Mouse (Mus musculus) left cerebral cortex, postnatal 25 days (tissue): ENCODE measurements around the gene Rras2. TPM values are rescaled to one million over a fixed set of nuclear protein-coding genes. Genes with fewer than 3 reads are reported as not detected.

ENCODE experiments used
- DNase-seq, 2 experiments: peaks; one replicate each; pipeline ENCODE4 v3.0.0; 2022; ENCODE audit warnings: low spot score in 2 of 2, mixed read lengths in 1 of 2
- intact Hi-C: fragments of 180-260 bp; cut with DNase I; formaldehyde crosslinking; loops from one replicate; pipeline ENCODE4 v1.15.1; 2025
- total RNA-seq, 2 experiments: library from RNA; stranded (reverse); gene quantifications; 2 replicates each; pipeline ENCODE4 v1.2.3; 2021

The Rras2 gene
- total RNA-seq, 2 experiments from 2014 or later: 21.0 to 24.6 TPM

DNA sequence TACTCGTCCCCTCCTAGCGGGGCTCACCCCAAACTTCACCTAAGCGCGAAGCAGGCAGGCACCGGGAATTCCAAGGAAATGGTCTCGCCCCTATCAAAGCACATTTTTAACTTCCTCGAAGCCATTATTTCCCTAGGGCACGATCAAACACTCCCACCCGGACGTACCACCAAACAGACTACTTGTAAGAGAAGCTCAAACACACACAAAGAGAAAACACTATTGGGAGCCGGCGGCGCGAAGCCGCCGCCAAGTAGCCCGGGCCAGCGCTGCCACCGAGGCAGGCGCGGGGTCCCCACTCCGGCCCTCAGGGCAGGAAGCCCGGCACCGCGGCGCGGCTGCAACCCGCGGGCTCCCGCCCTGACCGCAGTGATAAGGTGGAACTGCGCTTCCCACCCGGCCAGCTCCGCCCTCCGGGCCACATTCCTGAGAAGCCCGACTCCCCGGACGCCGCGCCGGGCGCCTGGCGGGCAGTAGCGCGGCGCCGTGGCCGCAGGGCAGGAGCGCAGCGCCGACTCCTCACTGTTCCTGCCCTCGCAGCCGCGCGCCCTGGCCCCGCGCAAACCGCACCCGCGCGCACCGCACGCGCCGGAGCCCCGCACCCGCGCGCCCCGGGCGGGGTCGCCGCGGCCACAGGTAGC, 750 bp downstream of the Rras2 start:
- DNase-seq: peak in 1 of 2 experiments; percentile 37
- intact Hi-C loops: loop anchor here (5.0 to 10.0 kb wide), 2 partner anchors 50 to 98 kb away; no protein-coding TSS in a partner anchor

DNA sequence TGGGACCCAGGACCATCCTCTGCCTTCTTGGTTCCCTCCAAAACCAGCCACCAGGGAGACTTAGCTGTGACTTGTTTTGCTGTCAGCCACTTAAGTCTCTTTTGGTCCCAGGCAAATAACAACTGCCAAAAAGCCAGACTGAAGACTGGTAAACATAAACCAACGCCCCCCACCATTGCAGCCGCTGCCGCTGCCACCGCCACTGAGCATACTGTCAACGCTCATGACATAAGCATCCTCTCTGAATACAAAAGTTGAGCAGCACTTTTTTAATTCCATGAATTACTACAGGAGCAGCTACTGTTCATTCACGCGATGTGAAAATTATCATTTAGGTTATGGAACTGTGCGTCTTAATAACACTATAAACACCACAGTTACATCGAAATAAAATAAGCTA, 1.6 kb downstream of the Rras2 start:
- intact Hi-C loops: loop anchor here (5.0 to 10.0 kb wide), 2 partner anchors 49 to 99 kb away; no protein-coding TSS in a partner anchor
- DNase-seq: no peak

DNA sequence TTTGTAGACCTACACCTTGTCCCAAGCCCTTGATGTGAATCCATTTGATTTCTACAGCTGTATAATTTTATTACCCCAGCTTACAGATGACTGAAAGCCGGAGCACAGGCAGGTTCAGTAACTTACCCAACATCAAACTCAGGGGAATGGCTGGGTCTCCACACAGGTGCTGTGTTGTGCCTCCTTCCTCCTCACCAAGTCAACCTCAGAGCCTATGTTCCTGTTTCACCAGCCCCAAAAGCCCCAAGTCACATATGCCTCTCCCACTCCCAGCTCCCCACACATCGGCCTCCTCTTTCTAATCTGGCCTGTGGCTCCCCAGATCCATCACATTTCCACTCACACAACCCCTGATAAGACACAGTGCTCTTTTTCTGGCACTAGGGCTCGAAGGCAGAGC, 2.6 kb downstream of the Rras2 start:
- intact Hi-C loops: loop anchor here (5.0 to 10.0 kb wide), 2 partner anchors 48 to 100 kb away; no protein-coding TSS in a partner anchor
- DNase-seq: no peak

DNA sequence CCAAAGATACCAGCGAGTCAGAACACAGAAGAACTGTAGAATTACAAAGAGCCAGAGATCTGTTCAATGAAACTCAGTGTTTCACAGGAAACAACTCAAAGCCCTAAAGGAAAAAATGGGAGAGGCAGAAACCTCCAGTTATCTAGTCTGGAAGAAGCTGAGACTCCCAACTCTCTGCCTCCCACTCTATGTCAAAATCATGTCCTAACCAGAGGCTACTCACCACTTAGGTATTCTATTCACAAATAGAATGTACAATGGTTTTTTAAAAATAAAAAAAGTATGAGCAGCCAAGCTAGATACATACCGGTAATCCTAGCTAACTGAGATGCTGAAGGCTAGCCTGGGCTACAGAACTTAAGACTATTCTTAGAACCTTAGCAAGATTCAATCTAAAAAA, 3.3 kb downstream of the Rras2 start:
- DNase-seq: no peak
- intact Hi-C loops: loop anchor here (10.0 kb wide), 1 partner anchor 101 kb away; no protein-coding TSS in a partner anchor

DNA sequence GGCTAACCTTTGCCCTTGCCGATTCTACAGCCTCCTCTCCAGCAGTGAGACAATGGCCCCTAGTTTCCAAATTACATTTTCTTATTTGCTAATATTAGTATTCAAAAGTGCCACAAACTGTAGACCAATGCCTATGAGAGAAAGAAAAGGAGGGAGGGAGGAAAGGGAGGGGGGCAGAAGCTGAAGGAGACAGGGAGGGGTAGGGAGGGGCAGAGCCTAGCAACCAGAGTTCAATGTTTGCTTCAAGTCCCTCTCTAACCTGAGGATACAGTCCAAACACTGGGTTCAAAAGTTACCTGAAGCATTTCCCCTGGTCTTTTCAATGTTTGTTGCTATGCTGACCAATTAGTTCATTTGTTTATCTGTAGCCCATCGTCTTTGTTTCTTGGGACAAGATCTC, 7.1 kb downstream of the Rras2 start:
- intact Hi-C loops: loop anchor here (10.0 kb wide), 1 partner anchor 104 kb away; no protein-coding TSS in a partner anchor

DNA sequence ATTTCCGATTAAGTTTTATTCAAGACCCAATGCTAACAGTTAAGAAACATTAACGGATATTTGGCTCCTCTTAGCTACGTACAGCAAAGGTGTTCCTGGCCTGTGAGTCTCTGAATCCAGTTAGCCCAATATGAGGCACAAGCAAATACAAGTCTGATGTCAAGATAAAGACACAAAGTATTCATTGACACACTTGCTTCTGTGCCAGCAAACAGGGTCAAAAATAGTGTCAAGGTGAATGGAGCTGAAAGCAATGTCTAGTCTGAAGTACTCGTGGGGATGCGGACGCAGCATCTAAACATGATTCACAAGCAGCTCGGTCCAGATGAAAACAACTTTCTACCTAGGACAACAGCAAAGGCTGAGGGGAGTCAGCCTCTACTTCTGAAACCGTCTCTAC, 11.7 kb downstream of the Rras2 start:
- intact Hi-C loops: no loop called here
- DNase-seq: no peak

More for the DNA sequence above, 7.1 kb downstream of the Rras2 start:
- no peak for DNase-seq

DNA sequence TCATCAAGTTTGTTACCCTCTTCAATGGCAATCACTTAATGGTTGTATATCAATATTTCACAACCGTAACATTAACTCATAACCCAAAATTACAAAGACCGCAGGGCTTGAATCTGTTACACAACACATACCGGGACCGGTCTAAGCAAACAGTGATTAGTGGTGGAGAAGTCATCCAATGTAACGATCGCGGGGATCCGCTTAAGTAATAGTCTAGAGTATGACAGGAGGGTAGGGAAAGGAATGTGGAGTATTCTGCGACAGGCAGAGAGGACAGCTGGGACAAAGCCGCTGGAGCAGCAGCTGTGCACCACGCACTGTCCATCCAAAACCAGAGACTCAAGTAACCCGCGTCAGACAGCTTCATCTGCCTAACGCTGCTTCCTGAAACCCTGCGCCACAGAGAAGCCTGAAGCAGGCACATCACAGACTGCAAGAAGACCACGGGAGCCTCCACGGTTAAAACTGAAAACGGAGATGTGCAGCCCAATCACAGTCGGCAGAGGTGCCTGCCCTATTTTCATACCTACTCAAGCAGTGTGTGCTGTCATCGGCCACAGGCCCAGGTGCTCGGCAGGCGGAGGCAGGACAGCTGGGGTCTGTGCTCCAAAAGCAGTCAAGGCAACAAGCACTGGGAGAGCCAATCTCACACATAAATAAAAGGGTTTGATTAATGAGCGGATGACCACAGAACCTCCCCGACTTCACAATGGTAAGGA, 13.8 kb downstream of the Rras2 start:
- intact Hi-C loops: no loop called here
- no peak for DNase-seq

DNA sequence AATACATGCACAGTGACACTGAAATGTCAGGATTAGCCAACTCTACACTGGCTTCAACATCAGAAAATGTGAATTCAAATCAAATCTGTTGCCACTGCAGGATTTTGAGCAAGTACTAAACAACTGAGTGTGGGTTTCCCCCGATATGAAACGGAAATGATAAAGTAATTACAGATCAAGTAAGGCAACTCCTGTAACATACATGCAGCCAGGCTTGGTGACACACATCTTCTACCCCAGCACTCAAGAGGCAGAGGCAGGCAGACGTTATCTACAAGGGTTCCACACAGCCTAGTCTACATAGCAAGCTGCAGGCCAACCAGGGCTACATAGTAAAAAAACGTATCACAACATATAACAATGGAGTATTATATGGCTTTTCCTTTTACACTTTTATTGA, 14.4 kb downstream of the Rras2 start:
- DNase-seq: no peak
- intact Hi-C loops: no loop called here

DNA sequence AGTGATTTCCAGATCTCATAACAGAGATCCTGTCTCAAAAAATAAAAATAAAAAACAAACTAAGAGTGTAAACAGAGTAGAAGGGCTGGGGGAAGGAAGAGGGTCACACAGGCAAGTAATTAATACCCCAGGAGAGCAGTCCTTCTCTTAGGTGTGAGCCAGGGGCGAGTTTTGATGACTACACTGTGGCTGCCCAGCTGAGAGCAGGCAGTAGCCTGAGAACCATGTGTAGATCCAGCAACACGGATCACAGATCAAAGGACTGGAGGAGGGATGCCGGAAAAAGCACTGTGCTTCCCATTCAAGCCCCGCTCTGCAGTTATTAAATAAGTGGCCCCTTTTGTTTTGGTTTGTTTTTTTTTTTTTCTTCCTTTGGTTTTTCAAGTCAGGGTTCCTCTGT, 15.0 kb downstream of the Rras2 start:
- intact Hi-C loops: no loop called here
- no peak for DNase-seq

DNA sequence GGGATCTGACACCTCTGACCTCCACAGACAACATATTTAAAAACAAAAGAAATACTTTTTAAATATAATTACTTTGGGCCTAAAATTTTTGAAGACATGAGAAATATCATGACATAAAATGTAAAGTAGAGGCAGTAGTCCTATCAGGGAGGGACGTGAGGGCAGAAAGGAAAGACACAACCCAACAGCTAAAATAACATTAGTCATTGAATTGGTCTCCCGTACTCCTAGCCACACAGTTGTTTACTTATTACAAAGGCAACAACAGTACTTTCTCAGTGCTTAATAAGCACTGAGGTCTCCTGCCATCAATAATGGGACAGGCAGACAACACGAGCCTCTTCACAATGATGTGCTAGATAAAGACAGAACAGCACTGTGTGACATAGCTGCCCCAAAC, 16.2 kb downstream of the Rras2 start:
- DNase-seq: no peak
- intact Hi-C loops: no loop called here

DNA sequence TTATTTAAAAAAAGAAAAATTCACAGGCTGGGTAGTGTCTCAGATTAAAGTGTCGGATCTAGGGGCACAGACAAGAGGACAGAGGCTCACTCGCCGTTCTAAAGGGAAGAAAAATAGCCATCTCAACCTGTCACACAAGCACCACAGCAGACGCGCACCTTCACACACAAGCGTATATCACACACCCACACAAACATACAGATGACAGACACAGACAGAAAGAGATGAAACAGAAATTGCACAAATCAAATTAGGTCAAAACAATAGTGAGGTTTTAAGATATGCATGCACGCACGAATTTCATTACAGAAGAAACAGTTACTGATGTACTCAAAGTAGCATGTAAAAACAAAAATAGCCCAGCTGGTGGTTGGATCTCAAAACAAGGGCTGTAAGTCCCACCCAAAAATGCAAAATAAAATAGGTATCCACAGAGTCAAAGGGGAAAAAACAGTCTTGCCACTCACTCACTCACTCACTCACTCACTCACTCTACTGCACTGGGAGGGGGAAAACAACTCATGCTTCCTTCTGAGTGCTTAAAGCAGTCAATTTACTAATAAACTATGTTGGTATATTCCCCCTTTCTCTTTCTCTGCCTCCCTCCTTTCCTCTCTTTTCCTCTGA, 23.9 kb downstream of the Rras2 start:
- DNase-seq: no peak
- intact Hi-C loops: no loop called here

DNA sequence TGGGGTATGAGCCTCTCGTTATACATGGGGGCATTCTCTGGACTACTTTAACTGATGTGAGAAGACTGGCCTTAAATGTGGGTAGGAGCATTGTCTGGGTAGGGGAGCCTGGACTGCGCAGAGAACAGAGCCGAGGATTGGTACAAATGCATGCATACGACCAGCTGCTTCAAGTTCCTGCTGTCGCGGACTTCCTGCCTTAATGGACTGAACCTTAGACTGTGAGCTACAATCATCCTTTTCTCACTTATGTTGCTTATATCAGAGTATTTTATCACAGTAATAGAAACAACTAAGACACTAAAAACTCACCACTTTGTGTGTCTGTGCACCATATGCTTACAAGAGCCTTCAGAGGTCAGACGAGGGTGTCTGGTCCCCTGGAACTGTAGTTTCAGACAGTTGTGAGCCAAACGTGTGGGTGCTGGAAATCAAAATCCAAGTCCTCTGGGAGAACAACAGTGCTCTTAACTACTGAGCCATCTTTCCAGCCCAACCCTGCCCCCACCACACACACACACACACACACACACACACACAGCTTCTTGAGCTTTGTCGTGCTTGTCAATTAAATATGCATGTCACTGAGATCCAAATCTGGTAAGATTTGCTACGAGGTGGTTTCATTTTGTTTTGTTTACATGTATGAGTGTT, 26.6 kb downstream of the Rras2 start:
- no peak for DNase-seq
- intact Hi-C loops: no loop called here

DNA sequence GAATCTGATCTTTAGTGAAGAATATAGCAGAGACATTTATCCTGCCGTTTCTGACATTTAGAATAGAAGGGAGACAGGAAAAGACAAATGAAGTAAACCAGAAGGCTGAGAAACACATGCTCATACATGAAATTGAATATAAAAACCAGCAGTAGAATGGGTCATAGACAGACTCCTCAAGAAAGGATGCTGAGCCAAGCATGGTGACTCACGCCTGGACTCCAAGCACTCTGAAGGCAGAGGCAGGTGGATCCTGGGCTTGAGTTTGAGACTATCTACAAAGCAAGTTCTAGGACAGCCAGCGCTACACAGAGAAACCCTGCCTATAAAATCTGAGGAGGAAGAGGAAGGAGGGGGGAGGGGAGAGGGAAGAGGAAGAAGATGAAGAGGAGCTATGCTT, 27.4 kb downstream of the Rras2 start:
- peak in 1 of 2 experiments; percentile 59 for DNase-seq
- intact Hi-C loops: no loop called here

DNA sequence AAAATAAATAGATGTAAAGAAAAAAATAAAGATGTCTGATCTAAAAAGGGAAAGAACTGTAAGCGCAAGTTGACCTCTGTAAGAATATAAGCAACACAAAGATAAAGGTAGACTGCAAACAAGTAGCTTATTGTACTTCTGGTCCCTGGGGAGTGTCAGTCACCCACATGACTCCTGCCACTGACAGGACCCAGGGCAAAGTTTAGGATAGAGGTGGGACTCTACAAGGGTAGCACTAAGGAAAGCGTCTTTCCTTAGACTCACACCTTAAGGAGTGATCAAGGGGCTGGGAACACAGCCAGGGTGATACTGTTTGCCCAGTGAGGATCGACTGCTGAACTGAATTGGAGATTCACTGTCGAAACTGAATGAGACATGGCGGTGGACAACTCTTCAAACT, 28.7 kb downstream of the Rras2 start:
- no peak for DNase-seq
- intact Hi-C loops: no loop called here

DNA sequence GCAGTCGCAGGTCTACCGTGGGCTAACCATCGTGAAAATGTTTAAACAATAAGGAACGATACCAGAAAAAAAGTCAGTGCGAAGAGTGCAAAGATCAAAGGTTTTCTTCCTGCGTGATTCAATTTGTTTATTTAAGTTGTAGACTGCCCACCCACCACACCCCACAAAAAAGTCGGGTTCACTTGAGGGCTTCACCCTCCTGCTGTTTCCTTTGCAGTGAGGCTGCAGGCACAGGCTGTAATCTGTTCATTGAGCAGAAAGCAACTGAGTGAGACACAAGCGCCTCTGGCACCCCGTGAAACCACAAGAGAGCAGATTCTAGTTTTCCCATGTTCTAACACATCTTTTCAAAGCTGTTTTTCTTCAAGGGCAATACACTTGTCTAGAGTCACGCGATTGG, 29.6 kb downstream of the Rras2 start:
- intact Hi-C loops: no loop called here
- DNase-seq: no peak

DNA sequence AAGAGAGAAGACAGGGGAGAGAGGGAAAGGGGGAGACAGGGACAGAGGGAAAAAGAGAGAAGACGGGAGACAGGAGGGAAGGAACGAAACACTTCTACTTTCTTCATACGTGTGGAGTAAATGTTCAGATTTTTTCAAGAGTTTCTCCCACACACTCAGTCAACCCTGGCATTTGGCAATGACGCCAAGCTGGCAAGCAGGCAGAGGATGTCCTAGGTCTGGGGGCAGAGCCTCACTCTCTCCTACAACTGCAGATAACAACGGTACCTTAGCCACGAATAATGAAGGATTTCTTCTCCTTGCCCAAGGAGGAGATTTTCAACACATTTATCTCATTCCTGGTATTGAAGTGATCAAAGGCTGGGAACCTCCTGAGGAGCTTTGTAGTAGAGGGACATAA, 30.2 kb downstream of the Rras2 start:
- DNase-seq: peak in 1 of 2 experiments; percentile 69
- intact Hi-C loops: no loop called here

DNA sequence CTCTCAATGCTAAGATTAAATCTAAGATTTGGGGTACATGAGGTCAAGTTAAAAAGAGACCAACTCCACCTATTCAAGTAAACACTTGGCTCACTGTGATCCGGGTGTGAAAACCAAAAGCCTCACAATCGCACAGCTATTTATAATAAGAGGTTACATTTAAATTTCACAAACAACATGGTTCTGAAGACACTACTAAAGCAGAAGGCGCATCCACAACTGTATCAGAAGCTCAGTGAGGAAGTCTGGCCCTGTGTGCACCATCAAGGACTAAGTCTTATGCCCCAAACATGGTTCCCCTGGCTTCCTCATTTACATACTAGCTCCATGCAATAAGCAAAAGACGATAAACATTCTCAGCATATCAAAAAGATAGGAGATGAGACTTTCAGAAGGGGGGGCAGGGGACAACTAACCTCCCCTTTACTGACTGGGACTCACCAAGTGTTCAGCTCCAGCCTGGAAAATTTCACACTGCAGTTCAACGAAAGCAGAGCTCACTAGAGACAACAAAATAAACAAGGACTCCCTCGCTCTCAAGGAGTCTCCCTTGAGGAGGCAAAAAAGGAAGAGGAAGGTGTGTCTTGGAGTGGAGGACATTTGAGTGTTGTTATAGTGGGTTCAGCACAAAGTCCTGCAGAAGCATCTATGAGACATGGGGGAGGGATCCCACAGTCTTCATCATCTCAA, 31.4 kb downstream of the Rras2 start:
- intact Hi-C loops: no loop called here
- no peak for DNase-seq

DNA sequence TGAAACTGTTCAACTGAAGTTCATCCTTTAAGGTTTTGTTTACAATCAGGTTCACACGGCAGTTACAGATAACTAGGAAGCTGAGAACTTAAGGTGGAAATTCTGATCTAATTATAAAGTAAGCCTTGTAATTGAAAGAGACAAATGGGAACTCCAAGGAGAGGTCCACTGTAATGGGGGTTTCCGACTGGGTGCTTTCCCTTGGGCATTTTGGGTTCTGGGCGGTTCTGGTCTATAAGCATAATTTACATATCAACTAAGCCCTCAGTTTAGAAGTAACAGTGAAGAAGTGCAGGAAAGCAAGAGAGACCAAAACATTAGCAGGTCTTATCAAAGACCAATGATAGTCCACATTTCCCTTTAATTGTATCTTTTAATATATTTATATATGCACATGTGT, 33.8 kb downstream of the Rras2 start:
- DNase-seq: no peak
- intact Hi-C loops: loop anchor here (5.0 kb wide), 1 partner anchor 54 kb away; no protein-coding TSS in a partner anchor

DNA sequence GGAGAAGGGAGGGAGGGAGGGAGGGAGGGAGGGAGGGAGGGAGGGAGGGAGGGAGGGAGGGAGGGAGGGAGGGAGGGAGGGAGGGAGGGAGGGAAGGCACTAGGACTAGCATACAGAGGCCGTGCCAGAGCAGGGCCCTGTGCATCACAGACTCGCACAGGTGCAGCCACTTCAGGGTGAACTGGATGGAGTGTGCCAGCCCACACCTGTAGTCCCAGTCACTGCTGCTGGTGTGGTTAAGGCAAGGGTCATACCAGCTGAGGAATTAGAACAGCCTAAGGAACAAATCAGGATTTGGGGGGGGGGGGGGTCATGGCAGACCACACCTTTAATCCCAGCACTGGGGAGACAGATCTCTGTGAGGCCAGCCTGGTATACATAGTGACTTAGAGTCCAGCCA, 34.5 kb downstream of the Rras2 start:
- no peak for DNase-seq
- intact Hi-C loops: loop anchor here (5.0 kb wide), 1 partner anchor 54 kb away; no protein-coding TSS in a partner anchor
